Mouse (Mus musculus) forebrain, embryonic 12.5 days (tissue): ENCODE measurements around the gene Olfr1380. TPM values are rescaled to one million over a fixed set of nuclear protein-coding genes. Genes with fewer than 3 reads are reported as not detected.
"Not testable (repeated sequence)": the region's sequence is repeated elsewhere in the genome, so short reads cannot be mapped to it uniquely, and the experiment has no call there.

ENCODE experiments used
- ATAC-seq: fragments of 200-750 bp; cut with Nextera tagmentation; 2 replicates; pipeline ENCODE4 v1.8.0; 2017; ENCODE audit warnings: moderate TSS enrichment; ENCODE audit not compliant: low FRiP score
- H3K27ac ChIP-seq: fragments of 300-500 bp; sonication (generic); 2 replicates; pipeline ENCODE4 v1.5.1; 2016; ENCODE audit warnings: mild to moderate bottlenecking
- H3K27me3 ChIP-seq: fragments of 300-500 bp; sonication (generic); 2 replicates; pipeline ENCODE4 v1.6.1; 2016; ENCODE audit warnings: mild to moderate bottlenecking
- H3K36me3 ChIP-seq: fragments of 300-500 bp; sonication (generic); replicated peaks from 2 replicates; pipeline ENCODE4 v1.6.1; 2016; ENCODE audit warnings: mild to moderate bottlenecking
- H3K4me1 ChIP-seq: fragments of 300-500 bp; sonication (generic); 2 replicates; pipeline ENCODE4 v1.6.1; 2016
- H3K4me2 ChIP-seq: fragments of 300-500 bp; sonication (generic); 2 replicates; pipeline ENCODE4 v1.6.1; 2016; ENCODE audit warnings: mild to moderate bottlenecking, moderate library complexity
- H3K4me3 ChIP-seq: fragments of 300-500 bp; sonication (generic); replicated peaks from 2 replicates; pipeline ENCODE4 v1.5.1; 2016; ENCODE audit warnings: mild to moderate bottlenecking
- H3K9ac ChIP-seq: fragments of 300-500 bp; sonication (generic); 2 replicates; pipeline ENCODE4 v1.6.1; 2016; ENCODE audit warnings: mild to moderate bottlenecking
- H3K9me3 ChIP-seq: fragments of 300-500 bp; sonication (generic); 2 replicates; pipeline ENCODE4 v1.6.1; 2016
- WGBS: fragments of 180-500 bp; shearing (Covaris S2); methylation state at CpG from one replicate; pipeline ENCODE4 v1.1.7; 2016; 5-methylcytosine and 5-hydroxymethylcytosine counted together
- polyA plus RNA-seq: library from polyadenylated mRNA; unstranded; fragments of >200 nt; fragmentation: Nextera tagmentation; extraction: Ambion mirVana; gene quantifications from 2 replicates; pipeline ENCODE4 v1.2.1, GENCODE M21; 2016

Olfr1380 gene
- not detected in 2 replicates for polyA plus RNA-seq

DNA sequence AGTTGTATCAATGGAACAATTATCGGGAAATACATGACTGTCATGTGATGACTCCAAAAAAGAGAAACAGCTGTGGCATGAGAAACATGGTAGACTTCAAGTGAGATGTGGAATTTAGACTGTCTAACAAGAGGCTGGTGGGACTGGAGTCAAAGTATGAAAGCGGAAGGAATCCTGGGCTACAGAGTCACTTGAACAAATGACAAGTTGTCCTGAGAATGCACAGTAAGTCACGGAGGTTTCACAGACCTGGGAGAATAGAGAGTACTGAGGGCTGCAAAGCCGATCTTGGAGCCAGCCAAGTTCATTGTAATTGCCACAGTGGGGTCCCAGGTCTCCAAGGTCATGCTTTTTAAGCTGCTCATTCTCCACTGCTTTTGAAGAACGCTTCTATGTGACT is at the start of gene Olfr1380:
TSS of gene Olfr1380 (plus strand) at position 301 of the 400 bp plus-strand sequence.
- ATAC-seq, H3K4me3 ChIP-seq, H3K4me1 ChIP-seq, H3K9me3 ChIP-seq, H3K9ac ChIP-seq, H3K36me3 ChIP-seq, H3K4me2 ChIP-seq, H3K27ac ChIP-seq, H3K27me3 ChIP-seq: not testable (repeated sequence)
- 73% methylated on average over 5 of the region's 5 CpGs for WGBS

- WGBS, result 84% methylated on average over 5 of the region's 5 CpGs
- no peak for ATAC-seq
- no peaks in the 10 kb centered on the region for H3K9me3 ChIP-seq
Measured at GRCm38 (mm10) chr11:49518086-49518485, 38.6 kb upstream of the Olfr1380 start.

GRCm38 (mm10) chr11:49519348-49519747 is 37.3 kb upstream of the Olfr1380 start, which contains the start of gene Olfr1383:
TSS of gene Olfr1383 (plus strand) at chr11:49519648.
- Histone ChIP-seq H3K27me3 (no peaks in the 10 kb centered on the region), H3K36me3 (no peaks in the 10 kb centered on the region), H3K27ac (no peak within 1 kb of the TSS)

More at GRCm38 (mm10) chr11:49518086-49518485, 38.6 kb upstream of the Olfr1380 start:
- no peak overlapping the region for H3K4me2 ChIP-seq
- H3K9ac ChIP-seq, result no peak overlapping the region
- H3K36me3 ChIP-seq, result no peaks in the 10 kb centered on the region
- no peaks in the 10 kb centered on the region for H3K27me3 ChIP-seq
- H3K27ac ChIP-seq, result no peak overlapping the region
- H3K4me1 ChIP-seq, result no peaks in the 10 kb centered on the region
- no peak overlapping the region for H3K4me3 ChIP-seq

GRCm38 (mm10) chr11:49527947-49528346 is 28.7 kb upstream of the Olfr1380 start, which contains the start of gene Olfr1382:
TSS of gene Olfr1382 (plus strand) at chr11:49528247.
- Histone ChIP-seq H3K4me2 (no peak within 1 kb of the TSS), H3K4me1 (no peaks in the 10 kb centered on the region), H3K27me3 (no peaks in the 10 kb centered on the region), H3K36me3 (no peaks in the 10 kb centered on the region), H3K27ac (no peak within 1 kb of the TSS), H3K4me3 (no peak within 1 kb of the TSS), H3K9ac (no peak within 1 kb of the TSS), H3K9me3 (no peaks in the 10 kb centered on the region)
- 82% methylated on average over 3 of the region's 3 CpGs for WGBS
- no peak for ATAC-seq

More at GRCm38 (mm10) chr11:49519348-49519747, 37.3 kb upstream of the Olfr1380 start, which contains the start of gene Olfr1383:
- Histone ChIP-seq H3K9me3 (no peaks in the 10 kb centered on the region), H3K4me3 (no peak within 1 kb of the TSS), H3K9ac (no peak within 1 kb of the TSS), H3K4me2 (no peak within 1 kb of the TSS), H3K4me1 (no peaks in the 10 kb centered on the region)
- ATAC-seq, result no peak

GRCm38 (mm10) chr11:49532761-49533160 is 23.9 kb upstream of the Olfr1380 start:
- H3K36me3 ChIP-seq, result no peaks in the 10 kb centered on the region
- H3K4me1 ChIP-seq, result no peaks in the 10 kb centered on the region
- no peak overlapping the region for H3K27ac ChIP-seq
- no peak for ATAC-seq
- no peaks in the 10 kb centered on the region for H3K27me3 ChIP-seq
- H3K9ac ChIP-seq, result no peak overlapping the region
- no peak overlapping the region for H3K4me2 ChIP-seq
- H3K9me3 ChIP-seq, result no peaks in the 10 kb centered on the region
- H3K4me3 ChIP-seq, result no peak overlapping the region

- H3K9ac ChIP-seq, H3K27ac ChIP-seq, H3K9me3 ChIP-seq, H3K4me1 ChIP-seq, H3K36me3 ChIP-seq, H3K27me3 ChIP-seq, H3K4me3 ChIP-seq, ATAC-seq, H3K4me2 ChIP-seq: not testable (repeated sequence)
- 84% methylated on average over 2 of the region's 2 CpGs for WGBS
Measured at GRCm38 (mm10) chr11:49536631-49537030, 20.0 kb upstream of the Olfr1380 start.

- H3K36me3 ChIP-seq, H3K4me1 ChIP-seq, H3K4me3 ChIP-seq, H3K27me3 ChIP-seq, H3K27ac ChIP-seq, ATAC-seq, H3K9me3 ChIP-seq, H3K4me2 ChIP-seq, H3K9ac ChIP-seq: not testable (repeated sequence)
- WGBS, result 69% methylated on average over 3 of the region's 3 CpGs
Measured at GRCm38 (mm10) chr11:49543149-49543548, 13.5 kb upstream of the Olfr1380 start, which contains the start of gene Olfr1381. TSS of gene Olfr1381 (plus strand) at chr11:49543449.

GRCm38 (mm10) chr11:49554033-49554432 is 2.6 kb upstream of the Olfr1380 start:
- not testable (repeated sequence) for H3K9me3 ChIP-seq, H3K36me3 ChIP-seq, H3K27ac ChIP-seq, H3K4me1 ChIP-seq, H3K9ac ChIP-seq, H3K4me2 ChIP-seq, H3K27me3 ChIP-seq, H3K4me3 ChIP-seq, ATAC-seq
- WGBS, result 86% methylated on average over 3 of the region's 3 CpGs

DNA sequence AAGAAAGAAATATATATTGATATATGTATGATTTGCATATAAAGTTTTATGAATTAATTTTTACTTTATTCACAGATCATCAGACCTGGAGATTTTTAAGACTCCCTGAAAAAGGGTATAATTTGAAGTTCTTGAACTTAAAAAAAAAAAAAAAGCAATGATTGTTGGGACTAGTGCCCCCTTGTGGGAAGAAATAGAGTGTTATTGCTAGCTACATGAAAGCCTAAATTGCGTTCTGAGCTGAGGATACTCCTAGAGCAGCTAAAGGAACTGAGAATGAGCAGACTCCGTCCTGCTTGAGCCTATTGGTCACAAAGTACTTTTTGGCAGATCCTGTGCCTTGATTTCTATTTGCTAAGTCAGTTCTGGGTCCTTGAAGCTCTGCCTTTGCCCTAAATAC is 18.4 kb downstream of the Olfr1380 start:
- not testable (repeated sequence) for H3K4me2 ChIP-seq, H3K27ac ChIP-seq, H3K36me3 ChIP-seq, H3K4me1 ChIP-seq, H3K9me3 ChIP-seq, ATAC-seq, H3K27me3 ChIP-seq, H3K9ac ChIP-seq, H3K4me3 ChIP-seq
- WGBS, result 27% methylated on average over 2 of the region's 2 CpGs

GRCm38 (mm10) chr11:49580452-49580851 is 23.8 kb downstream of the Olfr1380 start:
- not testable (repeated sequence) for H3K4me2 ChIP-seq, H3K9ac ChIP-seq, H3K27me3 ChIP-seq, ATAC-seq, H3K27ac ChIP-seq, H3K36me3 ChIP-seq, H3K4me3 ChIP-seq, H3K9me3 ChIP-seq, H3K4me1 ChIP-seq
- WGBS, result 90% methylated on average over 8 of the region's 8 CpGs

DNA sequence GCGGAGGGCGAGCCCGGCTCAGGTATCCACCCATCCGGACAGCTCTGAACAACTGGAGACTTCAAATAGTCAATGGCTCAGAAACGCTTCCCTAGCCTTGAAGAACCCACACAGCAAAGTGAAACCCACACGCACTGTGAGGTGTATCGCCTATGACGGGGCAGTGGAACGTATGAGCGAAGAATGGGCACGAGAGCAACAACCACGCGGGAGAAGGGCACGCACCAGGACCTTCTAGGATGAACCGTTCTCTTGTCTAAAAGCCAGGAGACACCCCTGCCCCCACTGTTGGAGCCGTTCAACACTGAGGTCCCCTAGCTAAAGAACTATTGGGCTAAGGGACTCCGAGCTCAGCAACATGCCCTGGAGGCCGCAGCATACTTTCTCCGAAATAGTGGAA is 33.5 kb downstream of the Olfr1380 start:
- no peak for ATAC-seq
- 92% methylated on average over 19 of the region's 19 CpGs for WGBS

GRCm38 (mm10) chr11:49597149-49597548 is 40.5 kb downstream of the Olfr1380 start:
- 66% methylated on average over 2 of the region's 2 CpGs for WGBS
- H3K27ac ChIP-seq, ATAC-seq, H3K27me3 ChIP-seq, H3K9me3 ChIP-seq, H3K4me1 ChIP-seq, H3K9ac ChIP-seq, H3K4me2 ChIP-seq, H3K4me3 ChIP-seq, H3K36me3 ChIP-seq: not testable (repeated sequence)

More for the DNA sequence above, 33.5 kb downstream of the Olfr1380 start:
- Histone ChIP-seq H3K4me3 (no peak overlapping the region), H3K9me3 (no peaks in the 10 kb centered on the region), H3K9ac (no peak overlapping the region), H3K4me2 (no peak overlapping the region), H3K36me3 (no peaks in the 10 kb centered on the region), H3K27ac (no peak overlapping the region), H3K27me3 (no peaks in the 10 kb centered on the region), H3K4me1 (no peaks in the 10 kb centered on the region)

GRCm38 (mm10) chr11:49608306-49608705 is 51.6 kb downstream of the Olfr1380 start:
- peaks cover 55% of the 10 kb centered on the region for H3K27me3 ChIP-seq
- not testable (repeated sequence) for H3K9ac ChIP-seq
- WGBS, result 84% methylated on average over 5 of the region's 5 CpGs

More at GRCm38 (mm10) chr11:49608306-49608705, 51.6 kb downstream of the Olfr1380 start:
- H3K36me3 ChIP-seq, H3K9me3 ChIP-seq, H3K4me3 ChIP-seq, H3K4me1 ChIP-seq, H3K4me2 ChIP-seq, ATAC-seq, H3K27ac ChIP-seq: not testable (repeated sequence)
